Mouse (Mus musculus): ENCODE data around the gene Ttc22.

DNA sequence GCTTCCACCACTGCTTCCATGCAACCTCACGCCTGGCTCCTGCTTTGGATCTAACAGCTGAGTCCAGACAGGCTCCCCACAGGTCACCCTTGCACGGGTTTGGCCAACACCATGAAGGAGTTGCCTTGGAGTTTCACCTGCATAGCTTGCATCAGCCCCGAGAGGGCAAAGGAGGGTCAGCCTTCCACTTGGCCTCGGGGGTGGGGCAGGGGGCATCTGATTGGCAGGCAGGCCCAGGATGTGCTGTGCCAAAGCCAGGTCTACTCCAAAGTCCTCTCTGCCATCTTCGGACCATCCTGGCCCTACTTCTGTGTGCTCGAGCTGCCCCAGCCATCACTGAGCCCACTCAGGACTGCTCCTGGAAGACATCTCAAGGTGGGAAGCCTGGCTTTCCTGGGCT lies 35.2 kb upstream of the Ttc22 start:
- TF ChIP-seq MAFK (IDR thresholded peaks at IDR 0.05; ENCODE audit: borderline replicate concordance, low read depth, low read length) (no peak), CTCF (IDR thresholded peaks at IDR 0.05 in 2 of 3, conservative IDR thresholded peaks at IDR 0.05 in 1 of 3; ENCODE audit: control insufficient read depth in 1 of 3, insufficient read depth in 1 of 3, low read depth in 2 of 3, low read length in 3 of 3, poor library complexity in 1 of 3, severe bottlenecking in 1 of 3) (no peak), RCOR1 (IDR thresholded peaks at IDR 0.05; ENCODE audit: low read depth, low read length) (no peak), MAX (IDR thresholded peaks at IDR 0.05; ENCODE audit: low read length) (no peak), BHLHE40 (IDR thresholded peaks at IDR 0.05; ENCODE audit: borderline replicate concordance, low read depth, low read length) (no peak), EP300 (IDR thresholded peaks at IDR 0.05; ENCODE audit: low read depth in 1 of 2, low read length in 2 of 2) (no peak)

Measured in MEL (cell line).